Mouse (Mus musculus): ENCODE measurements around the gene Mrpl40. TPM values are rescaled to one million over a fixed set of nuclear protein-coding genes. Genes with fewer than 3 reads are reported as not detected.

The Mrpl40 gene
- total RNA-seq (2014; rRNA removed; ENCODE audit: low replicate concordance) (10.1 and 24.9 TPM in 2 replicates), polyA plus RNA-seq (2015; fragmentation: Nextera tagmentation; extraction: Ambion mirVana) (83.7 and 87.1 TPM in 2 replicates)

- DNase-seq (ENCODE audit: low spot score) (peak; percentile 88), ATAC-seq (ENCODE audit: insufficient read depth, low read depth) (peak; percentile 94)
- peak within 1 kb of the TSS; percentile 92 for H3K27ac ChIP-seq (ENCODE audit: low read depth)
- H3K9me3 ChIP-seq (replicated peaks; ENCODE audit: control insufficient read depth, low read length), result no peaks in the 10 kb centered on the region
- H3K9ac ChIP-seq (replicated peaks; ENCODE audit: low read depth, low read length), result peak within 1 kb of the TSS; percentile 87
- TF ChIP-seq EP300 (IDR thresholded peaks at IDR 0.05; ENCODE audit: low read depth) (peak; percentile 75; the same call in 1 of the 2 replicates), CTCF (IDR thresholded peaks at IDR 0.05; ENCODE audit: low read depth) (no peak)
- peak within 1 kb of the TSS; percentile 83 for H3K4me3 ChIP-seq (ENCODE audit: low read depth, low read length)
- H3K4me2 ChIP-seq (ENCODE audit: low read depth, low read length), result peak within 1 kb of the TSS; percentile 98
- H3K4me1 ChIP-seq (ENCODE audit: control insufficient read depth, insufficient read depth), result peaks cover 6% of the 10 kb centered on the region
- no peaks in the 10 kb centered on the region for H3K27me3 ChIP-seq (ENCODE audit: control insufficient read depth, insufficient read depth, low read length)
- H3K36me3 ChIP-seq (replicated peaks; ENCODE audit: control insufficient read depth, insufficient read depth, low read length), result peaks cover 30% of the 10 kb centered on the region
- WGBS, result under 1% methylated on average over 72 of the region's 93 CpGs
Measured at GRCm38 (mm10) chr16:18876442-18877308, at the start of gene Mrpl40, which contains the start of gene Hira. TSS of gene Mrpl40 (minus strand) at chr16:18876862. TSS of gene Hira (plus strand) at chr16:18877037.

GRCm38 (mm10) chr16:18921771-18922170 is 45.1 kb upstream of the Mrpl40 start:
- no peaks in the 10 kb centered on the region for H3K4me1 ChIP-seq (ENCODE audit: control insufficient read depth, insufficient read depth)
- H3K27me3 ChIP-seq (ENCODE audit: control insufficient read depth, insufficient read depth, low read length), result no peaks in the 10 kb centered on the region
- DNase-seq (ENCODE audit: low spot score) (no peak), ATAC-seq (ENCODE audit: insufficient read depth, low read depth) (no peak)
- no peak overlapping the region for H3K27ac ChIP-seq (ENCODE audit: low read depth)
- no peak overlapping the region for H3K4me2 ChIP-seq (ENCODE audit: low read depth, low read length)
- WGBS, result 90% methylated on average over 2 of the region's 2 CpGs
- H3K9me3 ChIP-seq (replicated peaks; ENCODE audit: control insufficient read depth, low read length), result no peaks in the 10 kb centered on the region
- H3K9ac ChIP-seq (replicated peaks; ENCODE audit: low read depth, low read length), result no peak overlapping the region
- peaks cover 83% of the 10 kb centered on the region for H3K36me3 ChIP-seq (replicated peaks; ENCODE audit: control insufficient read depth, insufficient read depth, low read length)
- H3K4me3 ChIP-seq (ENCODE audit: low read depth, low read length), result no peak overlapping the region
- no peak for TF ChIP-seq CTCF (IDR thresholded peaks at IDR 0.05; ENCODE audit: low read depth)
- no peak for TF ChIP-seq EP300 (IDR thresholded peaks at IDR 0.05; ENCODE audit: low read depth)

- WGBS, result 90% methylated on average over 4 of the region's 4 CpGs
- Histone ChIP-seq H3K27ac (ENCODE audit: low read depth) (no peak overlapping the region), H3K4me2 (ENCODE audit: low read depth, low read length) (no peak overlapping the region), H3K27me3 (ENCODE audit: control insufficient read depth, insufficient read depth, low read length) (no peaks in the 10 kb centered on the region), H3K9ac (replicated peaks; ENCODE audit: low read depth, low read length) (no peak overlapping the region), H3K4me1 (ENCODE audit: control insufficient read depth, insufficient read depth) (no peaks in the 10 kb centered on the region), H3K4me3 (ENCODE audit: low read depth, low read length) (no peak overlapping the region), H3K9me3 (replicated peaks; ENCODE audit: control insufficient read depth, low read length) (no peaks in the 10 kb centered on the region), H3K36me3 (replicated peaks; ENCODE audit: control insufficient read depth, insufficient read depth, low read length) (peaks cover 53% of the 10 kb centered on the region)
- DNase-seq (ENCODE audit: low spot score) (no peak), ATAC-seq (ENCODE audit: insufficient read depth, low read depth) (no peak)
- TF ChIP-seq EP300 (IDR thresholded peaks at IDR 0.05; ENCODE audit: low read depth), result no peak
- TF ChIP-seq CTCF (IDR thresholded peaks at IDR 0.05; ENCODE audit: low read depth), result no peak
Measured at GRCm38 (mm10) chr16:18916064-18916463, 39.4 kb upstream of the Mrpl40 start.

GRCm38 (mm10) chr16:18905648-18906047 is 29.0 kb upstream of the Mrpl40 start:
- 87% methylated on average over 1 of the region's 1 CpGs for WGBS
- no peak overlapping the region for H3K27ac ChIP-seq (ENCODE audit: low read depth)
- no peak for TF ChIP-seq EP300 (IDR thresholded peaks at IDR 0.05; ENCODE audit: low read depth)
- no peak for TF ChIP-seq CTCF (IDR thresholded peaks at IDR 0.05; ENCODE audit: low read depth)
- H3K27me3 ChIP-seq (ENCODE audit: control insufficient read depth, insufficient read depth, low read length), result no peaks in the 10 kb centered on the region
- H3K9ac ChIP-seq (replicated peaks; ENCODE audit: low read depth, low read length), result no peak overlapping the region
- no peak overlapping the region for H3K4me2 ChIP-seq (ENCODE audit: low read depth, low read length)
- no peak for DNase-seq (ENCODE audit: low spot score)
- no peaks in the 10 kb centered on the region for H3K4me1 ChIP-seq (ENCODE audit: control insufficient read depth, insufficient read depth)
- H3K4me3 ChIP-seq (ENCODE audit: low read depth, low read length), result no peak overlapping the region
- ATAC-seq (ENCODE audit: insufficient read depth, low read depth), result no peak
- H3K9me3 ChIP-seq (replicated peaks; ENCODE audit: control insufficient read depth, low read length), result no peaks in the 10 kb centered on the region
- H3K36me3 ChIP-seq (replicated peaks; ENCODE audit: control insufficient read depth, insufficient read depth, low read length), result peaks cover 47% of the 10 kb centered on the region

GRCm38 (mm10) chr16:18896429-18896828 is 19.8 kb upstream of the Mrpl40 start:
- no peak overlapping the region for H3K4me3 ChIP-seq (ENCODE audit: low read depth, low read length)
- no peak overlapping the region for H3K27ac ChIP-seq (ENCODE audit: low read depth)
- H3K27me3 ChIP-seq (ENCODE audit: control insufficient read depth, insufficient read depth, low read length), result no peaks in the 10 kb centered on the region
- H3K9ac ChIP-seq (replicated peaks; ENCODE audit: low read depth, low read length), result no peak overlapping the region
- no peaks in the 10 kb centered on the region for H3K9me3 ChIP-seq (replicated peaks; ENCODE audit: control insufficient read depth, low read length)
- no peak overlapping the region for H3K4me2 ChIP-seq (ENCODE audit: low read depth, low read length)
- TF ChIP-seq EP300 (IDR thresholded peaks at IDR 0.05; ENCODE audit: low read depth) (no peak), CTCF (IDR thresholded peaks at IDR 0.05; ENCODE audit: low read depth) (no peak)
- H3K36me3 ChIP-seq (replicated peaks; ENCODE audit: control insufficient read depth, insufficient read depth, low read length), result peaks cover 41% of the 10 kb centered on the region
- 29% methylated on average over 10 of the region's 10 CpGs for WGBS
- no peaks in the 10 kb centered on the region for H3K4me1 ChIP-seq (ENCODE audit: control insufficient read depth, insufficient read depth)
- ATAC-seq (ENCODE audit: insufficient read depth, low read depth), result no peak; the same call in 1 of the 2 replicates
- no peak for DNase-seq (ENCODE audit: low spot score)
